Mouse (Mus musculus): Measurements from ENCODE around the gene Cyp2b23. TPM values are rescaled to one million over a fixed set of nuclear protein-coding genes. Genes with fewer than 3 reads are reported as not detected.
"Not testable (repeated sequence)": the region's sequence is repeated elsewhere in the genome, so short reads cannot be mapped to it uniquely, and the experiment has no call there.

The Cyp2b23 gene
- not detected for total RNA-seq (2022)

DNA sequence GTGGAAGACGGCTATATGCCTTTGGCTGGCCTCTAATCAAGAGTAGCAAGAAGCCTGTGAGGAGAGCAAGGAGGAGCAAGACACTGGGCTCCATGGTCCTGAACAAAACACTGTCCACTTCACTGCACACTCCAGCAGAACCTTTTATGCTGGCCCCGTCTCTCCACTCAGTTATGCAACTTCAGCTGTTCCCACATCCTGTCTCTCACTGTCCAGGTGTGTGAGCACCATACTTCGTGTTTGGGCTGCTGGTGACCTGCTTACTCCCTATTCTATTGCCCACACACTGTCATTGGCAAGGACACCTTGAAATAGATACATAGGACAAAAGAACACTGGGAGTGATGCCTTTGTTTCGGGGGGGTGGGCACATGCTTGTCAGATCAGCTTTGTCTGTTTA lies at the start of gene Cyp2b23:
TSS of gene Cyp2b23 (minus strand) at position 101 of the 400 bp plus-strand sequence.
- DNase-seq (ENCODE audit: low spot score in 2 of 2) = no peak

- no peak for DNase-seq (ENCODE audit: low spot score in 2 of 2)
Observed at GRCm38 (mm10) chr7:26711061-26711460, 24.8 kb upstream of the Cyp2b23 start.

DNA sequence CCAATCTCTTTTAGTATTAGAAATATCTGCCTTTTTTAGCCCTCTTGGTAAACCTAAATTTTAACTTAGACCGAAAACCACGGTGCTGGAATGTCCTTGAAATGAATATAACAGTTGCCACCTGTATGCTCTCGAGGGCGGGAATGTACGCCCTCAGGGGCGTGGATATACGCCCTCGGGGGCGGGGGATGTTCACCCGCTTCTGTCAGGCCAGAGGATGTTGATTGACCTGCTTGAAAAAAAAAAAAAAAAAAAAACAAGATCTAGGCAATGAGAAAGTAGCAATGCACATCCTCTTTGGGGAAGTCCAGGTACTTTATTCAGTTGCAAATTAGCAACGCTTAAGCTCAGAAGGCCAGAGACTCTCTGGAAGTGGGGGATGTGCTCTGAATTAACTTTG lies 20.8 kb upstream of the Cyp2b23 start:
- DNase-seq (ENCODE audit: low spot score in 2 of 2) = no peak

GRCm38 (mm10) chr7:26706191-26706590 lies 20.0 kb upstream of the Cyp2b23 start:
- not testable (repeated sequence) for DNase-seq (ENCODE audit: low spot score in 2 of 2)

DNA sequence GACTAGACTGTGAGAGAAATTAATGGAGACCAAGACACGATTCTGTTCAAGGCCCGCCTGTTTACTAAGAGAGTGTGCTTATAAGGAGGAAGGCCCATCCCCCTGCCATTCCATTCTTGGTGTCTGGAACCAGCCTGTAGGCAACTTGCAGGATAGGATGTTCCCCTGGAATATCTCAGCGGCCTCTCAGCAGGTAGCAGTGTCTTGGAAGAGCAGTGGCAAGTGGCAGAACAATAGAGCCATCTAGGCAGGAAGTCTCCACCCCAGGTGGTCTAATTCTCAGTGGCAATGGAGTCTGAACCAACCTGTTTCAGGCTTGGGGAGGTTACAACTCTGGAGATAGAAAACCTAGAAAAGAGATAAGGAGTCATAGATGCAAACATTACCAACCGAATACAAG lies 13.9 kb upstream of the Cyp2b23 start:
- no peak for DNase-seq (ENCODE audit: low spot score in 2 of 2)

GRCm38 (mm10) chr7:26685713-26686112 lies 524 bp downstream of the Cyp2b23 start:
- no peak for DNase-seq (ENCODE audit: low spot score in 2 of 2)

DNA sequence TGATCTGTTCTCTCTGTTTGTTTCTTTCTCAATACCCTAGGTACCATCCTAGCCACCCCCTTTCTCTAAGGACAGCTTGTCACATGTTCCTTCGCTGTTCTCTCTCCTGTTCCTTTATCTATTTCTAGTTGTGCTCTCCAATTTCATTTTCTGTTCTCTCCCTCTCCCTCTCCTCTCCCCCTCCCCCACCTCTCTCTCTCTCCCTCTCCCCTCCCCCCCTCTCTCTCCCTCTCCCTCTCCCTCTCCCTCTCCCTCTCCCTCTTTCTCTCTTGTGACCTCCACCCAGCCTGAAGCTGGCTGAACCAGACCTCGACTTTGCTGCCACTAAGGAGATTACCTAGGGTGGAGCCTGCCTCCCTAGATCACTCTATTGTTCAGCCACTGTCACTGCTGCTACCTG lies 18.8 kb downstream of the Cyp2b23 start:
- DNase-seq (ENCODE audit: low spot score in 2 of 2) = not testable (repeated sequence)

- DNase-seq (ENCODE audit: low spot score in 2 of 2) = no peak
Observed at GRCm38 (mm10) chr7:26666011-26666410, 20.2 kb downstream of the Cyp2b23 start.

- DNase-seq (ENCODE audit: low spot score in 2 of 2) = not testable (repeated sequence)
Observed at GRCm38 (mm10) chr7:26618364-26618763, 67.9 kb downstream of the Cyp2b23 start, which contains the start of gene Vmn1r185. TSS of gene Vmn1r185 (minus strand) at chr7:26618464.

Other genes starting within 250 kb of the Cyp2b23 start
- not detected for gene Nlrp9a, start 151.4 kb downstream of the Cyp2b23 start, total RNA-seq (2022)
- gene Vmn1r185, start 68.0 kb downstream of the Cyp2b23 start, total RNA-seq (2022) = not detected
- not detected for gene Cyp2b19, start 70.7 kb upstream of the Cyp2b23 start, total RNA-seq (2022)
- not detected for gene Cyp2g1, start 122.5 kb upstream of the Cyp2b23 start, total RNA-seq (2022)
- under 1 TPM in 1 of 4 experiments, not detected in 3; 0.88 TPM for gene Cyp2a5, start 148.9 kb upstream of the Cyp2b23 start, total RNA-seq (2022)